Mouse (Mus musculus) testis, adult 2 months (tissue): ENCODE measurements at regions not wholly inside any gene's neighbourhood (a gene's known extent, or its start where the extent isn't known, plus 50 kb on each side); places are given as distances from the start of the nearest gene placed in this dataset.

Source experiments
- H3K27ac ChIP-seq: fragments of 200-500 bp; 2 replicates; pipeline ENCODE4 v1.5.1; 2012; ENCODE audit warnings: low read depth, low read length; ENCODE audit not compliant: control insufficient read depth, insufficient read depth
- H3K27me3 ChIP-seq: fragments of 200-500 bp; 2 replicates; pipeline ENCODE4 v1.6.1; 2012; ENCODE audit warnings: mild to moderate bottlenecking, low read length, moderate library complexity; ENCODE audit not compliant: control insufficient read depth, insufficient read depth
- H3K36me3 ChIP-seq: fragments of 200-500 bp; 2 replicates; pipeline ENCODE4 v1.6.1; 2012; ENCODE audit warnings: mild to moderate bottlenecking, low read length; ENCODE audit not compliant: control insufficient read depth, insufficient read depth
- H3K4me1 ChIP-seq: fragments of 200-500 bp; 2 replicates; pipeline ENCODE4 v1.6.1; 2012; ENCODE audit warnings: low read length; ENCODE audit not compliant: control insufficient read depth, insufficient read depth
- H3K4me3 ChIP-seq: fragments of 200-500 bp; 2 replicates; pipeline ENCODE4 v1.5.1; 2012; ENCODE audit warnings: low read depth, mild to moderate bottlenecking, low read length, moderate library complexity, mixed read lengths; ENCODE audit not compliant: control insufficient read depth
- CTCF ChIP-seq: fragments of 200-500 bp; IDR thresholded peaks from 2 replicates; pipeline ENCODE4 v1.5.1; 2012; ENCODE audit warnings: low read depth, mild to moderate bottlenecking, inconsistent platforms, low read length, moderate library complexity; ENCODE audit not compliant: control insufficient read depth, insufficient read depth, insufficient replicate concordance
- POLR2A ChIP-seq: fragments of 200-500 bp; IDR thresholded peaks from 2 replicates; pipeline ENCODE4 v1.6.1; 2012; ENCODE audit warnings: low read depth, mild to moderate bottlenecking, inconsistent platforms, low read length, moderate library complexity; ENCODE audit not compliant: control insufficient read depth

GRCm38 (mm10) chr9:79295306-79295705, 423.3 kb downstream of the Col12a1 start:
- TF ChIP-seq CTCF (no peak), POLR2A (no peak)
- no peaks in the 10 kb centered on the region for H3K36me3 ChIP-seq
- no peak overlapping the region for H3K27ac ChIP-seq
- H3K27me3 ChIP-seq: no peaks in the 10 kb centered on the region
- no peak overlapping the region for H3K4me3 ChIP-seq
- H3K4me1 ChIP-seq: no peaks in the 10 kb centered on the region

- H3K27me3 ChIP-seq: no peaks in the 10 kb centered on the region
- TF ChIP-seq CTCF (no peak), POLR2A (no peak)
- no peak overlapping the region for H3K4me3 ChIP-seq
- H3K4me1 ChIP-seq: no peaks in the 10 kb centered on the region
- H3K36me3 ChIP-seq: no peaks in the 10 kb centered on the region
- no peak overlapping the region for H3K27ac ChIP-seq
These were observed 417.1 kb downstream of the Col12a1 start for GRCm38 (mm10) chr9:79301580-79301979.

GRCm38 (mm10) chr9:79310591-79310990, 408.0 kb downstream of the Col12a1 start:
- TF ChIP-seq CTCF: no peak
- TF ChIP-seq POLR2A: no peak
- no peaks in the 10 kb centered on the region for H3K4me1 ChIP-seq
- no peaks in the 10 kb centered on the region for H3K27me3 ChIP-seq
- no peaks in the 10 kb centered on the region for H3K36me3 ChIP-seq
- H3K27ac ChIP-seq: no peak overlapping the region
- H3K4me3 ChIP-seq: no peak overlapping the region

- H3K27ac ChIP-seq: no peak overlapping the region
- H3K4me3 ChIP-seq: no peak overlapping the region
- H3K36me3 ChIP-seq: no peaks in the 10 kb centered on the region
- H3K27me3 ChIP-seq: no peaks in the 10 kb centered on the region
- no peak for TF ChIP-seq CTCF
- no peak for TF ChIP-seq POLR2A
- no peaks in the 10 kb centered on the region for H3K4me1 ChIP-seq
These were observed 401.2 kb downstream of the Col12a1 start for GRCm38 (mm10) chr9:79317411-79317810.

GRCm38 (mm10) chr9:79346371-79347096, 372.1 kb downstream of the Col12a1 start:
- H3K36me3 ChIP-seq: no peaks in the 10 kb centered on the region
- H3K4me1 ChIP-seq: peaks cover 12% of the 10 kb centered on the region
- no peaks in the 10 kb centered on the region for H3K27me3 ChIP-seq

GRCm38 (mm10) chr9:79392020-79392419, 326.6 kb downstream of the Col12a1 start:
- Histone ChIP-seq H3K27me3 (no peaks in the 10 kb centered on the region), H3K36me3 (no peaks in the 10 kb centered on the region), H3K27ac (no peak overlapping the region), H3K4me3 (no peak overlapping the region), H3K4me1 (no peaks in the 10 kb centered on the region)
- TF ChIP-seq POLR2A: no peak
- no peak for TF ChIP-seq CTCF

More at GRCm38 (mm10) chr9:79346371-79347096, 372.1 kb downstream of the Col12a1 start:
- peak overlapping the region; percentile 60 for H3K4me3 ChIP-seq
- no peak overlapping the region for H3K27ac ChIP-seq
- TF ChIP-seq POLR2A (no peak), CTCF (no peak)

- H3K4me3 ChIP-seq: no peak overlapping the region
- no peak overlapping the region for H3K27ac ChIP-seq
- H3K27me3 ChIP-seq: no peaks in the 10 kb centered on the region
- TF ChIP-seq CTCF (no peak), POLR2A (no peak)
- H3K36me3 ChIP-seq: no peaks in the 10 kb centered on the region
- H3K4me1 ChIP-seq: no peaks in the 10 kb centered on the region
These were observed 303.6 kb downstream of the Col12a1 start for GRCm38 (mm10) chr9:79414989-79415388.

GRCm38 (mm10) chr9:79430417-79430816, 288.2 kb downstream of the Col12a1 start:
- no peaks in the 10 kb centered on the region for H3K4me1 ChIP-seq
- H3K27me3 ChIP-seq: no peaks in the 10 kb centered on the region
- no peak overlapping the region for H3K27ac ChIP-seq
- H3K4me3 ChIP-seq: no peak overlapping the region
- no peaks in the 10 kb centered on the region for H3K36me3 ChIP-seq
- TF ChIP-seq POLR2A (no peak), CTCF (no peak)
